Mouse (Mus musculus): ENCODE results near the gene Cops7a.

DNA sequence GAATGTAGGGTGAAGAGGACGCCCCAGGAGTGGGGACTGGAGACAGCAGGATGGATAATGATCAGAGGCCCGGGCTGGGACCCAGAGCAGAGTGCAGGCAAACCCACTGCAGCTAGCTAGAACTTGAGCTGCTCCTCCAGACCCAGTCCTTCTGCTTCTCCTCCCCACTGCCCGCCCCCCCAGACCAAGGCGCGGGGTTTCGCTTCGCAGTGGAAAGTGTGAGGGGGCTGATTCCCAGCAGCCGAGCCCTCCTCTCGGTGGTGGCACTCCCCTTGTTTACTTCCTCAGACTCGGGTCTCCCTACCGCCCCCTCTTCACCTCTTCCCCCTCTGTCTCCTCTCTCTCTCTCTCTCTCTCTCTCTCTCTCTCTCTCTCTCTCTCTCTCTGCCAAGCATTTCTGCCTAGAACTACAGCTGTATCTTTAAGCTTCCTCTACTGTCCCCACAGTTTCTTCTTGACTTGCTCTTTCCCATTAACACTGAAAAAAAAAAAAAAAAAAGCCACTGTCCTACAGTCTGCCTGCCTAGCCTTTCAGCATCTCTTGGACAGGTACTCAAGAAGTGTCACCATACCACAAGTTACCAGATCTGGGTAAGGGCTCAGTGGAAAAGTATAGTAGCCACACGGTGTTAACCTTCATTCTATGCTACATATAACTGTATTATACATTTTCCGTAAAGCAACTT is 53.7 kb downstream of the Cops7a start, which contains the start of gene Lag3:
- TF ChIP-seq POLR2A (IDR thresholded peaks at IDR 0.05; ENCODE audit: insufficient read depth, low read length) (no peak), CTCF (IDR thresholded peaks at IDR 0.05; ENCODE audit: low read depth, low read length) (no peak), EP300 (IDR thresholded peaks at IDR 0.05; ENCODE audit: insufficient read depth, low read depth, low read length) (no peak)

All from ES-Bruce4 (cell line).